Mouse (Mus musculus): ENCODE measurements around the gene Wnt6. TPM values are rescaled to one million over a fixed set of nuclear protein-coding genes. Genes with fewer than 3 reads are reported as not detected.

Gene Wnt6
- polyA plus RNA-seq, 2 experiments, result 39.9 to 51.8 TPM

DNA sequence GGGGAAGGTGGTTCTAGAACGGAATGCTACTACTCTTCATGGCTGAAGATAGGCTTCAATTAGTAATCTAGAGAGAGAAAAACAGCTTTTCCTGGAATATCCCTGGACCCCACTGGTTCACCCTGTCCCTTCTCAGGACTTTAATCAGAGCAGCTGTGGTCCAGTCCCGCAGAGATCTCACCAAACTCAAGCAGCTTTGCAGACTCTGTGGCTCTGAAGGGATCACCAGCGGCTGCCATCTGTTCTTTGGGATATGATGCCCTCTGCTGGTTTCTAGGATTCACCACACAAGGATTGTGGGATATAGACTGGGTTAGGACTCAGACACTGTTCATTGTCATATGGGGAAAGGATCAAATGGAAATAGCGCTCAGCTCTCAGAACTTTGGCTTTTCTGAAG lies 11.9 kb upstream of the Wnt6 start:
- no peak overlapping the region for H3K4me2 ChIP-seq (replicated peaks; ENCODE audit: low read depth, low read length, severe bottlenecking)
- H3K9me3 ChIP-seq (ENCODE audit: control insufficient read depth, low read length), result no peaks in the 10 kb centered on the region
- no peak overlapping the region for H3K4me3 ChIP-seq (replicated peaks; ENCODE audit: low read length)
- H3K4me1 ChIP-seq (ENCODE audit: control insufficient read depth, insufficient read depth, low read length), result no peaks in the 10 kb centered on the region
- no peak overlapping the region for H3K27ac ChIP-seq (replicated peaks; ENCODE audit: low read depth, low read length)
- no peaks in the 10 kb centered on the region for H3K27me3 ChIP-seq (ENCODE audit: control insufficient read depth, insufficient read depth, low read length)
- ATAC-seq (ENCODE audit: low FRiP score, low read depth) (peak; percentile 53; the same call in 1 of the 2 replicates), DNase-seq (ENCODE audit: low spot score) (peak; percentile 61)
- no peak for TF ChIP-seq POLR2A (IDR thresholded peaks at IDR 0.05; ENCODE audit: borderline replicate concordance, extremely low read depth, insufficient read depth, insufficient read length)
- H3K9ac ChIP-seq (ENCODE audit: low read depth, low read length, severe bottlenecking), result no peak overlapping the region
- no peaks in the 10 kb centered on the region for H3K36me3 ChIP-seq (ENCODE audit: control insufficient read depth, insufficient read depth, low read length)
- 27% methylated on average over 4 of the region's 4 CpGs for WGBS

DNA sequence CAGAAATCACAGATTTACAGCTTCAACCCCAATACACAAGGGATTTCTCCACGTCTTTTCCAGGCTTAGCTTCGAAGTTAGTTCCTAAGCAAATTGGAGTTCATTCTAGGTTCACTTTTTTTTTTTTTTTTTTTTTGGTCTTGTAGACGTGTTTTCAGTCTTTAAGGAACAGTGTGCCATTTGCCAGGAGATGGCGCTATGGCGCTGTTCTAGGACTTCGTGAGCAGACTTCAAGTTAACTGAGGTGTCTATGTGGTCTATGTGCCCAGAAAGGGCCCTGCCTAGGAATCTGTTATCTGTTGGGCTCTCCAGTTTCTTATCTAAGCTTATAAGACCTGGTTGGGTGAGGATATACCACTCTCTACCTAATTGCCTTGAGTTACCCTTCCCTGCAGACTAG lies 8.6 kb upstream of the Wnt6 start:
- H3K9me3 ChIP-seq (ENCODE audit: control insufficient read depth, low read length), result no peaks in the 10 kb centered on the region
- WGBS, result 2% methylated on average over 6 of the region's 6 CpGs
- TF ChIP-seq POLR2A (IDR thresholded peaks at IDR 0.05; ENCODE audit: borderline replicate concordance, extremely low read depth, insufficient read depth, insufficient read length), result no peak

DNA sequence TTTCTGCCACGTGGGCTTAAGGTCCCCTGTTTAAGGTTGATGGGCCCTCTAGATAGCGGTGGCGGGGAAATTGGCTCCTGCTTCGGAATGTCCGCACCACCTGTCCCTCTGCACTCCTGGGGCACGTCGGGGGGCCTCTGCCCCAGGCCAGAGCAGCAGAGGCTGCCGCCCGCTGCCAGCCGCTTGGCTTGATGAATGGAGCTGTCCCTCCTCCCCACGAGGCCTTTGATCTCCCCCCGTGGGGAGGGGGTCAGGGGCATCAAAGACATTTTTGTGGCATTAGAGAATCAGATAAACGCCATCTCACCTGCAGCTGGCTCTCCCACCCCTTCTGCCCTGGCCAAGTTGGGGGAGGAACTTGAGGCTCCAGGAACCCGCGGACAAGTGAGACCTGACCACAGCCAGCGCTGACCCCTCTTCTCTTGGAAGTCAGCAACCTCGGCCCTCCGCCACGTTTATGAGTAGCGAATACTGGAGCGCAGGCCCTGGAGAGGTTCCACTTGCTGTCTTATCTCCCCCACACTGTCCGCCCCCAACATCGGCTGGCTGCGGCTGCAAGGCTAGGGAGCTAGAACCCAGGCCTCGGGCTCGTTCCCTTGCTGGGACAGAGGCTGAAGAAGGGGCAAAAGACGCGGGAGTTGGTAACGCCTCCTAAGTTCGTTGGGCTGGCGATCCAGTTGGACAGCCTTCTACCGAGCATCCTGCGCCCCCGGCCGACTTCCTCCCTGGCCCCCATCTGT lies 795 bp upstream of the Wnt6 start:
- Histone ChIP-seq H3K27me3 (ENCODE audit: control insufficient read depth, insufficient read depth, low read length) (peaks cover 66% of the 10 kb centered on the region), H3K27ac (replicated peaks; ENCODE audit: low read depth, low read length) (no peak overlapping the region), H3K9ac (ENCODE audit: low read depth, low read length, severe bottlenecking) (peak overlapping the region; percentile 50; the same call in 1 of the 2 replicates), H3K4me3 (replicated peaks; ENCODE audit: low read length) (peak overlapping the region; percentile 50), H3K4me1 (ENCODE audit: control insufficient read depth, insufficient read depth, low read length) (peaks cover 18% of the 10 kb centered on the region), H3K4me2 (replicated peaks; ENCODE audit: low read depth, low read length, severe bottlenecking) (peak overlapping the region; percentile 92), H3K36me3 (ENCODE audit: control insufficient read depth, insufficient read depth, low read length) (no peaks in the 10 kb centered on the region), H3K9me3 (ENCODE audit: control insufficient read depth, low read length) (no peaks in the 10 kb centered on the region)
- under 1% methylated on average over 34 of the region's 35 CpGs for WGBS
- no peak for ATAC-seq (ENCODE audit: low FRiP score, low read depth)
- no peak for DNase-seq (ENCODE audit: low spot score)
- no peak for TF ChIP-seq POLR2A (IDR thresholded peaks at IDR 0.05; ENCODE audit: borderline replicate concordance, extremely low read depth, insufficient read depth, insufficient read length)

More for the DNA sequence above, 8.6 kb upstream of the Wnt6 start:
- no peak overlapping the region for H3K4me2 ChIP-seq (replicated peaks; ENCODE audit: low read depth, low read length, severe bottlenecking)
- H3K27ac ChIP-seq (replicated peaks; ENCODE audit: low read depth, low read length), result no peak overlapping the region
- no peaks in the 10 kb centered on the region for H3K36me3 ChIP-seq (ENCODE audit: control insufficient read depth, insufficient read depth, low read length)
- H3K27me3 ChIP-seq (ENCODE audit: control insufficient read depth, insufficient read depth, low read length), result 0 out of 2 replicates have a peak, but pooled peaks cover 3% of the 10 kb centered on the region
- H3K4me3 ChIP-seq (replicated peaks; ENCODE audit: low read length), result no peak overlapping the region
- no peak overlapping the region for H3K9ac ChIP-seq (ENCODE audit: low read depth, low read length, severe bottlenecking)
- DNase-seq (ENCODE audit: low spot score) (peak; percentile 67), ATAC-seq (ENCODE audit: low FRiP score, low read depth) (no peak)
- H3K4me1 ChIP-seq (ENCODE audit: control insufficient read depth, insufficient read depth, low read length), result no peaks in the 10 kb centered on the region

- H3K4me1 ChIP-seq (ENCODE audit: control insufficient read depth, insufficient read depth, low read length), result peaks cover 18% of the 10 kb centered on the region
- WGBS, result 1% methylated on average over 21 of the region's 26 CpGs
- no peaks in the 10 kb centered on the region for H3K36me3 ChIP-seq (ENCODE audit: control insufficient read depth, insufficient read depth, low read length)
- no peaks in the 10 kb centered on the region for H3K9me3 ChIP-seq (ENCODE audit: control insufficient read depth, low read length)
- TF ChIP-seq POLR2A (IDR thresholded peaks at IDR 0.05; ENCODE audit: borderline replicate concordance, extremely low read depth, insufficient read depth, insufficient read length), result no peak
- ATAC-seq (ENCODE audit: low FRiP score, low read depth), result peak; percentile 24; the same call in 1 of the 2 replicates
- no peak overlapping the region for H3K27ac ChIP-seq (replicated peaks; ENCODE audit: low read depth, low read length)
- H3K4me2 ChIP-seq (replicated peaks; ENCODE audit: low read depth, low read length, severe bottlenecking), result peak overlapping the region; percentile 92
- DNase-seq (ENCODE audit: low spot score), result no peak
- peak overlapping the region; percentile 50 for H3K4me3 ChIP-seq (replicated peaks; ENCODE audit: low read length)
- peaks cover 72% of the 10 kb centered on the region for H3K27me3 ChIP-seq (ENCODE audit: control insufficient read depth, insufficient read depth, low read length)
- H3K9ac ChIP-seq (ENCODE audit: low read depth, low read length, severe bottlenecking), result peak overlapping the region; percentile 50
These were observed 236 bp upstream of the Wnt6 start for GRCm38 (mm10) chr1:74771467-74771844.

DNA sequence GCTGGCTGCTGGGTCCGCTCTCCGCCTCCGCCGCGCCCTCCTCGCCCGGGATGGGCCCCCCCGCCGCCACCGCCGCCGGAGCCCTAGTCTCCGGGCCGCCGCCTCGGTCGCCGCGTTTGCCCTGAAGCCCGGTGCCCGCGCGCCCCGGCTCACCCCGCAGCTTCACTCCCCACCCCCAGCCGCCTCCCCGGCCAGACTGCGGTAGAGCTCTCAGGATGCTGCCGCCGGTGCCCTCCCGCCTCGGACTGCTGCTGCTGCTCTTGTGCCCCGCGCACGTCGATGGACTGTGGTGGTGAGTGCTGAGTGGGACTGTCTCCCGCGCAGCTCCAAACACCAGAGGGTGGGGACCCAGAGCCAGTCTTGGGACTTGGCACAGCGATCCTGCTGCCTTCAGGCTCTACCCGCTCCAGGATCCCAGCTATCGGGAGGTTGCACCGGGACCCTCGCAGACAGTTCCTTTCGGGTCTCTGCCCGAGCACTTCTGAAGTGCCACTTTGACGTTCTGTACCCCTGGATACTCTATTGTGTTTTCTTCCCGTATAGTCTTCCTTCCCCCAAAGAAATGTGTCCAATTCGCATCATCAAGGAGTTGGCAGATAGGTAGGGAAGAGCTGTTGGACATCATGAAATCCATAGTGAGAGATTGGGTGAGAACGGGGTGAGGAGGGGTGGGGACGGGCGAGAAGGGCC lies 384 bp downstream of the Wnt6 start:
- H3K4me3 ChIP-seq (replicated peaks; ENCODE audit: low read length), result peak overlapping the region; percentile 50
- TF ChIP-seq POLR2A (IDR thresholded peaks at IDR 0.05; ENCODE audit: borderline replicate concordance, extremely low read depth, insufficient read depth, insufficient read length), result no peak
- H3K27ac ChIP-seq (replicated peaks; ENCODE audit: low read depth, low read length), result no peak overlapping the region
- H3K4me2 ChIP-seq (replicated peaks; ENCODE audit: low read depth, low read length, severe bottlenecking), result peak overlapping the region; percentile 92
- peak overlapping the region; percentile 50 for H3K9ac ChIP-seq (ENCODE audit: low read depth, low read length, severe bottlenecking)
- no peak for DNase-seq (ENCODE audit: low spot score)
- H3K9me3 ChIP-seq (ENCODE audit: control insufficient read depth, low read length), result no peaks in the 10 kb centered on the region
- ATAC-seq (ENCODE audit: low FRiP score, low read depth), result no peak
- H3K36me3 ChIP-seq (ENCODE audit: control insufficient read depth, insufficient read depth, low read length), result no peaks in the 10 kb centered on the region
- H3K27me3 ChIP-seq (ENCODE audit: control insufficient read depth, insufficient read depth, low read length), result peaks cover 72% of the 10 kb centered on the region
- WGBS, result 2% methylated on average over 40 of the region's 51 CpGs
- peaks cover 18% of the 10 kb centered on the region for H3K4me1 ChIP-seq (ENCODE audit: control insufficient read depth, insufficient read depth, low read length)

Data from limb, embryonic 14.5 days (tissue).